Mouse (Mus musculus): ENCODE measurements around the gene Bcl11b. TPM values are rescaled to one million over a fixed set of nuclear protein-coding genes. Genes with fewer than 3 reads are reported as not detected.

Gene Bcl11b
- total RNA-seq, 1 experiment from 2014 or later, result 7.3 TPM

GRCm38 (mm10) chr12:107921154-107921553, 82.2 kb downstream of the Bcl11b start:
- 0 out of 2 replicates have a peak, but pooled peaks have one; percentile 21 for ATAC-seq (ENCODE audit: extremely low read depth, insufficient number of reproducible peaks, low FRiP score, poor library complexity, severe bottlenecking)

GRCm38 (mm10) chr12:107920716-107921115, 82.7 kb downstream of the Bcl11b start:
- ATAC-seq (ENCODE audit: extremely low read depth, insufficient number of reproducible peaks, low FRiP score, poor library complexity, severe bottlenecking), result no peak

GRCm38 (mm10) chr12:107920076-107920475, 83.3 kb downstream of the Bcl11b start:
- no peak for ATAC-seq (ENCODE audit: extremely low read depth, insufficient number of reproducible peaks, low FRiP score, poor library complexity, severe bottlenecking)

DNA sequence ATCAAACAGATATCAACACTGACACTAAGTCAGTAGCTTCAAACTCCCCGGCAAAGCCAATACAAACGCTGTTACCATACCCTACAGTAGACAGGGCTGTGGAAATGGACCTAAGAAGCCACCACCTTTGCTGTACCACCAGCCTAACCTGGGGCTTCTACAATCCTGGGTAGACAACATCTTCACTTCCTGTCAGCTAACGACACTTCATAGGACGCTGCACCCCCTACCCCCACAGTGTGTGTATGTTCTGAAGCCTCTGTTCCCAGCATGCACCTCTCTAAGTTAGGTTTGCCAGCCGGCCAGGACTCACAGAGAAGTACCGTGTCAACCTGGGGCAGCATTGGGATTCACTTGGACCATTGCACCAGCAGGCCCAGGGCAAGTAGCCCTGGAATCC, 84.6 kb downstream of the Bcl11b start:
- ATAC-seq (ENCODE audit: extremely low read depth, insufficient number of reproducible peaks, low FRiP score, poor library complexity, severe bottlenecking), result 0 out of 2 replicates have a peak, but pooled peaks have one; percentile 8

DNA sequence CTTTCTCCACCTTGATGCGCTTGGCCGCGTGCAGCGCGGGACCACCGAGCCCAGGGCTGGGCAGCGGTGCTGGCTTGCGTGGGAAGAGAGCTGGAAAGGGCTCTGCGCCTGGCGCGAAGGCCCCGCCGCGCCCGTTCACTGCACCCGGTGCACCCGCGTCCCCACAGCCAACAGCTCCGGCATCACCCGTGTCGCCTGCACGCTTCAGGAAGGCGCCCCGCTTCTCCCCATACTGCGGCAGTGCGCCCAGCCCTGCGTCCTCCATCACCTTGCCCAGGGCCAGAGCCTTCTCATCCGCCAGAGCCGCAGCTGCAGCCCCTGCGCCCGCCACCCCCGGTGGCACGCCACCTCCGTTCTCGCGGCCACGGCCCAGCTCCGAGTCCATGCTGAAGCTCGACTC, 87.4 kb downstream of the Bcl11b start:
- ATAC-seq (ENCODE audit: extremely low read depth, insufficient number of reproducible peaks, low FRiP score, poor library complexity, severe bottlenecking), result no peak

- no peak for ATAC-seq (ENCODE audit: extremely low read depth, insufficient number of reproducible peaks, low FRiP score, poor library complexity, severe bottlenecking)
These were observed 88.0 kb downstream of the Bcl11b start for GRCm38 (mm10) chr12:107915396-107915795.

DNA sequence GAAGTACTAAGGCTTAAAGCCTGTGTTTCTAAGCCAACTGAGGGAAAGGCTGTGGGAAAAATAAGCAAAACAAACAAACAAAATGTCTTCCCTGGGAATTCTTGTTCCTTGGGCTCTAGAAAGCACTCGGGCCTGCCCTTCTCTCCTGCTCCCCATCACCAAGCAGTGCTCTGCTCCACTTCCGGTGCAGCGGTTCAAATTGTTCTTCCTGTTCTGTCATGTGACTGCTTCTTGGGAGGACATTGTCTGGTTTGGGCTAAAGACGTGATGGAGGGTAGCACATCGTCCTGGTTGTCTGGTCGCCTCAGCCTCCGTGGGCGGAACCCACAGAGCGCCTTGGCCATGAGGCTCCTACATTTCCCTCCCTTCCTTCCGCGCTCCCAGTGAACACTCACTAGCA, 94.6 kb downstream of the Bcl11b start:
- ATAC-seq (ENCODE audit: extremely low read depth, insufficient number of reproducible peaks, low FRiP score, poor library complexity, severe bottlenecking), result no peak

- no peak for ATAC-seq (ENCODE audit: extremely low read depth, insufficient number of reproducible peaks, low FRiP score, poor library complexity, severe bottlenecking)
These were observed 98.1 kb downstream of the Bcl11b start for GRCm38 (mm10) chr12:107905333-107905732.

- ATAC-seq (ENCODE audit: extremely low read depth, insufficient number of reproducible peaks, low FRiP score, poor library complexity, severe bottlenecking), result no peak
These were observed 98.9 kb downstream of the Bcl11b start for GRCm38 (mm10) chr12:107904457-107904856.

- ATAC-seq (ENCODE audit: extremely low read depth, insufficient number of reproducible peaks, low FRiP score, poor library complexity, severe bottlenecking), result no peak
These were observed 99.5 kb downstream of the Bcl11b start for GRCm38 (mm10) chr12:107903949-107904348.

GRCm38 (mm10) chr12:107891449-107891848, 112.0 kb downstream of the Bcl11b start:
- no peak for ATAC-seq (ENCODE audit: extremely low read depth, insufficient number of reproducible peaks, low FRiP score, poor library complexity, severe bottlenecking)

- ATAC-seq (ENCODE audit: extremely low read depth, insufficient number of reproducible peaks, low FRiP score, poor library complexity, severe bottlenecking), result no peak
These were observed 113.1 kb downstream of the Bcl11b start for GRCm38 (mm10) chr12:107890326-107890725.

- ATAC-seq (ENCODE audit: extremely low read depth, insufficient number of reproducible peaks, low FRiP score, poor library complexity, severe bottlenecking), result no peak
These were observed 113.6 kb downstream of the Bcl11b start for GRCm38 (mm10) chr12:107889841-107890240.

DNA sequence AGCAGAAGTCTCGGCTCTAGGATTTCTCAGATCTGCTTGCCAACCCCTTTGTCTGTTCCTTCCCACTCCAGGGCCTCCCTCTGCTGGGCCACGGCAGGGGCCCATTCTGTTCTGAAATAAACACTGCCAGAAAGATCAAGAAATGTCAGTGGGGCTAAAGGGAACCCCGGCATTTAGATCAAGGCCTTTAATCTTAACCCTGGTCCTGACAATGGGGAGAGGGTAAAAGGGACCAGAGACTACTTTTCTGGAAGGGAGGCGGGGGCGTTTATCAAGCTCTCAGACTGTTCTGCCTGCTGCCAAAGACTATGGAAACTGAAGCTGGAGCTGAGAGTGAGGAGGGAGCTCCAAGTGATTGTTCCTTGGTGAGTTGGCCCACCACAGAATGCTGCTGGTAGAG, 114.8 kb downstream of the Bcl11b start:
- no peak for ATAC-seq (ENCODE audit: extremely low read depth, insufficient number of reproducible peaks, low FRiP score, poor library complexity, severe bottlenecking)

- ATAC-seq (ENCODE audit: extremely low read depth, insufficient number of reproducible peaks, low FRiP score, poor library complexity, severe bottlenecking), result no peak
These were observed 115.4 kb downstream of the Bcl11b start for GRCm38 (mm10) chr12:107888049-107888448.

DNA sequence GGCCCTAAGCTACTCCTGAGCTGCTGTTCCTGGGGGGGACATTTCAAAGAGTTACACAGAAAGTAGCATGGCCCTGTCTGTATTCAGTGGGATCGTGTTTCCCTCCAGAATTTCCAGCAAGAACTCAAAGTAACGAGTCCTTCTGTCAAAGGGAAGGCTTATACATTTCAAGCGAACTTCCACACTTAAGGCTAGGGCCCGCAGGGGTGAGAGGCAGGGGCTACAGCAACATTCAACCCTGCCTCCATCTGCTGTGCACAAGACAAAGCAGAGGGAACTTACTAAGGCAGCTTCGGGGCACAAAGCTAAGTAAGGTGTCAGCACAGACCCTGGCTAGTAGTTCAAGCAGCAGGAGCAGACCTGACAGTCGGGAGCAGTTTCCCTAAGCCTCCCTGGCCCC, 115.8 kb downstream of the Bcl11b start:
- no peak for ATAC-seq (ENCODE audit: extremely low read depth, insufficient number of reproducible peaks, low FRiP score, poor library complexity, severe bottlenecking)

- ATAC-seq (ENCODE audit: extremely low read depth, insufficient number of reproducible peaks, low FRiP score, poor library complexity, severe bottlenecking), result no peak
These were observed 118.9 kb downstream of the Bcl11b start for GRCm38 (mm10) chr12:107884330-107885065.

GRCm38 (mm10) chr12:107881726-107882125, 121.7 kb downstream of the Bcl11b start:
- no peak for ATAC-seq (ENCODE audit: extremely low read depth, insufficient number of reproducible peaks, low FRiP score, poor library complexity, severe bottlenecking)

- no peak for ATAC-seq (ENCODE audit: extremely low read depth, insufficient number of reproducible peaks, low FRiP score, poor library complexity, severe bottlenecking)
These were observed 122.7 kb downstream of the Bcl11b start for GRCm38 (mm10) chr12:107880748-107881147.

GRCm38 (mm10) chr12:107879114-107879777, 124.2 kb downstream of the Bcl11b start:
- no peak for ATAC-seq (ENCODE audit: extremely low read depth, insufficient number of reproducible peaks, low FRiP score, poor library complexity, severe bottlenecking)

Measured in neutrophil, adult 5-6 weeks (primary cell).